18 mouse cellular contexts compared by ENCODE assay signal in genomic region chr13:29677559-29677958, GRCm38 (mm10).
"Had no signal": no experiment of that assay in that cellular context is flagged by ENCODE, and none has a peak within 500 bp of the region (broad histone marks: within the 10 kb centered on the region; RNA-seq: fewer than 3 reads in every experiment).

No protein-coding gene starts in this region.

- DNase-seq: liver, postnatal 0 days; lung, adult 2 months; lung, postnatal 14 days; lung, postnatal 36 days; right cerebral cortex, postnatal 14 days; thymus, adult 2 months; thymus, postnatal 25 days; thymus, postnatal 4 days had no signal

- H3K4me1 ChIP-seq: midbrain, embryonic 13.5 days; midbrain, embryonic 15.5 days; neural tube, embryonic 12.5 days; stomach, embryonic 15.5 days had no signal

- H3K4me3 ChIP-seq: lung, embryonic 15.5 days; megakaryocyte, embryonic 14.5 days; midbrain, embryonic 13.5 days; midbrain, embryonic 15.5 days; neural tube, embryonic 12.5 days; stomach, embryonic 15.5 days had no signal

- H3K9me3 ChIP-seq: lung, embryonic 15.5 days; megakaryocyte, embryonic 14.5 days; midbrain, embryonic 13.5 days; midbrain, embryonic 15.5 days; neural tube, embryonic 12.5 days; stomach, embryonic 15.5 days had no signal

- H3K4me2 ChIP-seq: lung, embryonic 15.5 days; midbrain, embryonic 11.5 days; midbrain, embryonic 13.5 days; midbrain, embryonic 15.5 days; neural tube, embryonic 12.5 days; stomach, embryonic 15.5 days had no signal

- ATAC-seq: liver, postnatal 0 days; lung, postnatal 0 days; midbrain, embryonic 13.5 days; midbrain, embryonic 15.5 days had no signal

- H3K27me3 ChIP-seq: lung, embryonic 15.5 days; megakaryocyte, embryonic 14.5 days; midbrain, embryonic 13.5 days; midbrain, embryonic 15.5 days; neural tube, embryonic 12.5 days; stomach, embryonic 15.5 days had no signal

- H3K9ac ChIP-seq: liver, postnatal 0 days; lung, embryonic 15.5 days; midbrain, embryonic 13.5 days; midbrain, embryonic 15.5 days; neural tube, embryonic 12.5 days; stomach, embryonic 15.5 days had no signal

- H3K36me3 ChIP-seq: lung, embryonic 15.5 days; midbrain, embryonic 13.5 days; midbrain, embryonic 15.5 days; neural tube, embryonic 12.5 days; stomach, embryonic 15.5 days had no signal

- H3K27ac ChIP-seq: lung, embryonic 15.5 days; macrophage; midbrain, embryonic 13.5 days; midbrain, embryonic 15.5 days; neural tube, embryonic 12.5 days; stomach, embryonic 15.5 days; stomach, postnatal 0 days had no signal
